Mouse (Mus musculus) heart, embryonic 11.5 days (tissue): Measurements from ENCODE around the gene Olfr1309. TPM values are rescaled to one million over a fixed set of nuclear protein-coding genes. Genes with fewer than 3 reads are reported as not detected.
"Not testable (repeated sequence)": the region's sequence is repeated elsewhere in the genome, so short reads cannot be mapped to it uniquely, and the experiment has no call there.

Experiments used
- ATAC-seq: fragments of 200-750 bp; cut with Nextera tagmentation; replicated peaks from 2 replicates; pipeline ENCODE4 v1.8.0; 2017; ENCODE audit warnings: moderate library complexity; ENCODE audit not compliant: insufficient number of reproducible peaks, low FRiP score, low TSS enrichment
- H3K27ac ChIP-seq: fragments of 300-500 bp; sonication (generic); 2 replicates; pipeline ENCODE4 v1.5.1; 2014; ENCODE audit warnings: mild to moderate bottlenecking, low read depth, low read length
- H3K27me3 ChIP-seq: fragments of 300-500 bp; sonication (generic); 2 replicates; pipeline ENCODE4 v1.6.1; 2014; ENCODE audit warnings: mild to moderate bottlenecking, low read length, mixed read lengths; ENCODE audit not compliant: control insufficient read depth, insufficient read depth
- H3K36me3 ChIP-seq: fragments of 300-500 bp; sonication (generic); 2 replicates; pipeline ENCODE4 v1.6.1; 2014; ENCODE audit warnings: mild to moderate bottlenecking, low read length, moderate library complexity, mixed read lengths; ENCODE audit not compliant: control insufficient read depth, insufficient read depth
- H3K4me1 ChIP-seq: fragments of 300-500 bp; sonication (generic); 2 replicates; pipeline ENCODE4 v1.6.1; 2014; ENCODE audit warnings: low read length; ENCODE audit not compliant: control insufficient read depth, insufficient read depth
- H3K4me2 ChIP-seq: fragments of 300-500 bp; sonication (generic); 2 replicates; pipeline ENCODE4 v1.6.1; 2014; ENCODE audit warnings: mild to moderate bottlenecking, moderate library complexity
- H3K4me3 ChIP-seq: fragments of 300-500 bp; sonication (generic); 2 replicates; pipeline ENCODE4 v1.5.1; 2014; ENCODE audit warnings: low read depth, low read length
- H3K9ac ChIP-seq: fragments of 300-500 bp; sonication (generic); 2 replicates; pipeline ENCODE4 v1.6.1; 2014; ENCODE audit warnings: mild to moderate bottlenecking, low read depth, low read length, moderate library complexity
- H3K9me3 ChIP-seq: fragments of 300-500 bp; sonication (generic); replicated peaks from 2 replicates; pipeline ENCODE4 v1.6.1; 2016; ENCODE audit warnings: low read length; ENCODE audit not compliant: control insufficient read depth
- WGBS: fragments of 180-500 bp; shearing (Covaris S2); extraction: QIAGEN DNeasy Blood & Tissue Kit; methylation state at CpG from one replicate; pipeline ENCODE4 v1.1.7; 2014; ENCODE audit not compliant: insufficient replicate concordance; 5-methylcytosine and 5-hydroxymethylcytosine counted together
- polyA plus RNA-seq: library from polyadenylated mRNA; unstranded; fragments of >200 nt; fragmentation: Nextera tagmentation; extraction: Ambion mirVana; gene quantifications from 2 replicates; pipeline ENCODE4 v1.2.1, GENCODE M21; 2014

The Olfr1309 gene
- polyA plus RNA-seq: not detected in 2 replicates

GRCm38 (mm10) chr2:111990181-111990580, at the start of gene Olfr1309:
TSS of gene Olfr1309 (minus strand) at chr2:111990281.
- Histone ChIP-seq H3K4me1 (no peaks in the 10 kb centered on the region), H3K27me3 (no peaks in the 10 kb centered on the region), H3K9me3 (no peaks in the 10 kb centered on the region), H3K36me3 (no peaks in the 10 kb centered on the region), H3K4me3 (no peak within 1 kb of the TSS), H3K27ac (no peak within 1 kb of the TSS), H3K4me2 (no peak within 1 kb of the TSS), H3K9ac (no peak within 1 kb of the TSS)
- WGBS: 60% methylated on average over 1 of the region's 1 CpGs
- no peak for ATAC-seq

- H3K4me1 ChIP-seq, H3K9me3 ChIP-seq, H3K4me2 ChIP-seq, H3K27ac ChIP-seq, H3K4me3 ChIP-seq, H3K36me3 ChIP-seq, H3K27me3 ChIP-seq, ATAC-seq, H3K9ac ChIP-seq: not testable (repeated sequence)
- 43% methylated on average over 6 of the region's 6 CpGs for WGBS
Observed at GRCm38 (mm10) chr2:112026971-112027370, 36.9 kb upstream of the Olfr1309 start.

DNA sequence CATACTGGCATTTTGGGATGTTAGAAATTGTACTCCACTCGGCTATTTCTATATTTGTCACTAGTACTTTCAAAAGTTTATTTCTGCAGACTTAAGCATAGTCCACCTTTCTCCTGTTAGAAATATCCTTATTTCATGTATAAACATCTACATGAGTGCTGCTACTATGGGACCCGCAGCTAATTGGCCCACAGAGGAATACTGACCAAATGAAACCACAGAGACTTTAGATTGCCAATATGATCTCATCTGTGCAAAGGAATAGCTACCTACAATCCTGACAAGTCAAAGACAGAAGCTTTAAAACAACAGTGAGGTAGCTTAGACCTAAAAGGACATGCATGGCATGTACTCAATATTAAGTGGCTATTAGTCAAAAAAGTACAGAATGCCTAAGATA, 34.2 kb upstream of the Olfr1309 start, which contains the start of gene Olfr1311:
Olfr1311 (minus strand) TSS at position 101 of the 400 bp plus-strand sequence.
- no peak for ATAC-seq

DNA sequence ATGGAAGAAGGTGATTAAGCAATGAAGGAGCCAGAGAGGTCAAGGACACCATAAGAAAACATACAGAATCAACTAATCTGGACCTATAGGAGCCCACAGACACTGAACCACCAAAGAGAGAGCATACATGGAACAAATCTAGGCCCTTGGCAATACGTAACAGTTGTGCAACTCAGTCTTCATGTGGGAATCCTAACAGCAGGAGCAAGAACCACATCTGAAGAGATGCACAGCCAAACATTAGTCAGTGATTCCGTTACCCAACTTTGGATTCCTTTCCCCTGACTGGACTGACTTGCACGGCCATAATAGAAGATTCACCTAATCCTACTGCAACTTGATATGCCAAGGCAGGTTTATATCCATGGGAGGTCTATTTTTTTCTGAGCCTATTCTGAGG, 24.8 kb upstream of the Olfr1309 start:
- Histone ChIP-seq H3K4me3 (no peak overlapping the region), H3K27me3 (no peaks in the 10 kb centered on the region), H3K4me2 (no peak overlapping the region), H3K27ac (no peak overlapping the region), H3K36me3 (no peaks in the 10 kb centered on the region), H3K4me1 (no peaks in the 10 kb centered on the region), H3K9ac (no peak overlapping the region), H3K9me3 (no peaks in the 10 kb centered on the region)
- no peak for ATAC-seq
- 72% methylated on average over 3 of the region's 3 CpGs for WGBS

More for the DNA sequence above, 34.2 kb upstream of the Olfr1309 start, which contains the start of gene Olfr1311:
- Histone ChIP-seq H3K9me3 (no peaks in the 10 kb centered on the region), H3K27me3 (no peaks in the 10 kb centered on the region), H3K9ac (no peak within 1 kb of the TSS), H3K4me3 (no peak within 1 kb of the TSS), H3K36me3 (no peaks in the 10 kb centered on the region), H3K4me1 (no peaks in the 10 kb centered on the region), H3K4me2 (no peak within 1 kb of the TSS), H3K27ac (no peak within 1 kb of the TSS)
- 75% methylated on average over 2 of the region's 2 CpGs for WGBS

- no peak for ATAC-seq
- Histone ChIP-seq H3K4me1 (no peaks in the 10 kb centered on the region), H3K36me3 (no peaks in the 10 kb centered on the region), H3K27ac (no peak within 1 kb of the TSS), H3K27me3 (no peaks in the 10 kb centered on the region), H3K4me2 (no peak within 1 kb of the TSS), H3K9me3 (no peaks in the 10 kb centered on the region), H3K9ac (no peak within 1 kb of the TSS), H3K4me3 (no peak within 1 kb of the TSS)
Observed at GRCm38 (mm10) chr2:112012608-112013007, 22.5 kb upstream of the Olfr1309 start, which contains the start of gene Olfr1310. TSS of gene Olfr1310 (minus strand) at chr2:112012708.

DNA sequence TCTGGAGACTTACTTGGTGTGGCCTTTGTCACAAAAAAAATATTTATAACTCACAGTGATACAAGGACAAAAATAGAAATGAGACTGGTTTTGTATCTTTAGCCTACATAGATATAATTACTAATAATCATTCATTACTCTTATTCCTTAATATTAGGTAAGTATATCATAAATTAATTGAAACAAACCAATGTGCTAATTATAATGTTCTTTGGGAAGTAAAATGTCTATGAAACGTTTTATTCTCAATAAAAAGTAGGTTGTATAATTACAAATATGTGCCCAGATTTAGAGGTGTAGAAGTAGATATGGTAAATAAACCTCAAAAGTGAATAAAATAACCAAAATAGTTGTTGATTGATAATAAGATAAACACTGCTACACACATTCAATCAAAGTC, 25.2 kb downstream of the Olfr1309 start, which contains the start of gene Olfr1308:
Olfr1308 (minus strand) TSS at position 101 of the 400 bp plus-strand sequence.
- 52% methylated on average over 1 of the region's 1 CpGs for WGBS
- ATAC-seq: no peak

DNA sequence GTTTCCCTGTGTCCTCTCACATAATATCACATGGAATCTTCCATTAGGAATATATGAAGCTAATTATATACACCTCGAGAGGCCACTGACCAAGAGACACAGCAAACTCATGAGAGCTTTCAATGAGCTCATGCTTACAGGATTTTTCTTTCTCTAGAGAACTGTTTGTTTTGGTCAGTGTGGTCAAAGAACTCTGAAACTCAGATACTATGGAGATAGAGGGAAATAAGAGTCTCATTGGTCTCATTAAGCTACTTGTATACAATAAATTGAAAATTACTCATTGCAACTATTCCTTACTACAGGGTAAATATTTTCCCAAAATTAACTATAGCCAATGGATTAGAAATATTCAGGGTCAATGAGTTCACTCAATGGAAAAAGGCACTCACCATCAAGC, 40.7 kb downstream of the Olfr1309 start, which contains the start of gene Olfr1307:
Olfr1307 (minus strand) TSS at position 101 of the 400 bp plus-strand sequence.
- Histone ChIP-seq H3K4me1 (no peaks in the 10 kb centered on the region), H3K4me3 (no peak within 1 kb of the TSS), H3K36me3 (no peaks in the 10 kb centered on the region), H3K4me2 (no peak within 1 kb of the TSS), H3K27ac (no peak within 1 kb of the TSS), H3K9ac (no peak within 1 kb of the TSS), H3K9me3 (no peaks in the 10 kb centered on the region), H3K27me3 (no peaks in the 10 kb centered on the region)
- 60% methylated on average over 1 of the region's 1 CpGs for WGBS
- ATAC-seq: no peak

More for the DNA sequence above, 25.2 kb downstream of the Olfr1309 start, which contains the start of gene Olfr1308:
- Histone ChIP-seq H3K27me3 (no peaks in the 10 kb centered on the region), H3K36me3 (no peaks in the 10 kb centered on the region), H3K9ac (no peak within 1 kb of the TSS), H3K4me1 (no peaks in the 10 kb centered on the region), H3K27ac (no peak within 1 kb of the TSS), H3K4me3 (no peak within 1 kb of the TSS), H3K4me2 (no peak within 1 kb of the TSS), H3K9me3 (no peaks in the 10 kb centered on the region)

Other genes starting within 250 kb of the Olfr1309 start
- not detected in 2 replicates for gene Olfr1301, start 239.3 kb downstream of the Olfr1309 start, polyA plus RNA-seq
- gene Olfr1302, start 212.9 kb downstream of the Olfr1309 start, polyA plus RNA-seq: not detected in 2 replicates
- not detected in 2 replicates for gene Olfr1303, start 169.9 kb downstream of the Olfr1309 start, polyA plus RNA-seq
- not detected in 2 replicates for gene Olfr1305, start 113.1 kb downstream of the Olfr1309 start, polyA plus RNA-seq
- gene Olfr1306, start 74.0 kb downstream of the Olfr1309 start, polyA plus RNA-seq: not detected in 2 replicates
- gene Olfr1307, start 40.8 kb downstream of the Olfr1309 start, polyA plus RNA-seq: not detected in 2 replicates
- not detected in 2 replicates for gene Olfr1308, start 25.3 kb downstream of the Olfr1309 start, polyA plus RNA-seq
- not detected in 2 replicates for gene Olfr1310, start 22.4 kb upstream of the Olfr1309 start, polyA plus RNA-seq
- not detected in 2 replicates for gene Olfr1311, start 34.1 kb upstream of the Olfr1309 start, polyA plus RNA-seq
- gene Olfr1312, start 60.0 kb upstream of the Olfr1309 start, polyA plus RNA-seq: not detected in 2 replicates
- gene Olfr1313, start 87.6 kb upstream of the Olfr1309 start, polyA plus RNA-seq: not detected in 2 replicates
- gene Olfr1314, start 106.5 kb upstream of the Olfr1309 start, polyA plus RNA-seq: not detected in 2 replicates
- gene Olfr1315-ps1, start 125.2 kb upstream of the Olfr1309 start, polyA plus RNA-seq: not detected in 2 replicates
- not detected in 2 replicates for gene Olfr1316, start 144.7 kb upstream of the Olfr1309 start, polyA plus RNA-seq
- gene Olfr1317, start 150.0 kb upstream of the Olfr1309 start, polyA plus RNA-seq: not detected in 2 replicates
- gene Olfr1318, start 163.9 kb upstream of the Olfr1309 start, polyA plus RNA-seq: not detected in 2 replicates
- 15.4 and 17.2 TPM in 2 replicates for gene Lpcat4, start 249.2 kb upstream of the Olfr1309 start, polyA plus RNA-seq